Comparison of ENCODE assay signal across 10 mouse cellular contexts in the genomic region with DNA sequence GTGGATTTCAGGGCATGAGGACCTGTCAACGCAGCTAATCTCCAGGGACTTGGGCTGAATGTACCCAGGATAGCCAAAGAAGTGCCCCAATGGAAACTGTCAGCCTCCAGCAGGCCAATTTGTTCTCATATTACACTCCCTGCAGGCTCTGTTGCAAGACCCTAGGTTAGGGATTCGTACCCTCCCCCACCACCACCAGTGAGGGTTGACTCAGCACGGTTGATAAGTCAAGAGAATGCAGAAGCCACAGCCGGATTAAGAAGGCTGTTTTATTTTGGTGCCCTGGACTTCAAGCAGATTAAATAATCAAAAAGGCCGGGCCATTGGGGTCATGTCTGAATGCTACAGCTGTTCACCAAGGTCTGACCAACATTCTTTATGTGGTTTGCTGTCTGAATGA. TPM values are rescaled to one million over a fixed set of nuclear protein-coding genes. Genes with fewer than 3 reads are reported as not detected.
A peak's percentile ranks its signal among the peaks of the same experiment; 100 is the strongest.
DNase-seq lines count a peak whose midpoint lies in the region; ATAC-seq lines count a peak whose summit lies in the region.
"Had no signal": no experiment of that assay in that cellular context is flagged by ENCODE, and none has a peak within 500 bp of the region (broad histone marks: within the 10 kb centered on the region; RNA-seq: fewer than 3 reads in every experiment).

A gene (plus strand): TSS at position 326 of the 400 bp plus-strand sequence.

- H3K4me1 ChIP-seq in neural tube, embryonic 15.5 days = 0 out of 2 replicates have a peak, but pooled peaks cover 5% of the 10 kb centered on the region

- H3K4me3 ChIP-seq in neural tube, embryonic 15.5 days (replicated peaks) = no peak within 1 kb of the TSS

- intact Hi-C loops in heart, postnatal 14 days (cut with DNase I) = no loop called here

- ATAC-seq in neural tube, embryonic 15.5 days (ENCODE audit: low FRiP score) = no peak
- no peak for ATAC-seq in erythroid progenitor cell, adult 5-6 weeks (replicated peaks; ENCODE audit: low FRiP score, poor library complexity, severe bottlenecking)

- H3K9me3 ChIP-seq in neural tube, embryonic 15.5 days (replicated peaks) = no peaks in the 10 kb centered on the region

- DNase-seq in neural tube, embryonic 10.5 days (ENCODE audit: extremely low spot score, low spot score) = peak; percentile 42
- peak; percentile 67 for DNase-seq in fibroblast of lung, adult 2 months (ENCODE audit: low read depth)
- peak; percentile 41 to 71 for DNase-seq in heart, postnatal 14 days
- DNase-seq in retina, postnatal 1 day = peak; percentile 41
- no peak for DNase-seq in natural killer cell, adult 2 months (ENCODE audit: low spot score in 2 of 2)
- no peak for DNase-seq in layer of hippocampus, postnatal 14 days (ENCODE audit: low spot score in 2 of 2)
- DNase-seq: thymus, adult 2 months had no signal

- H3K4me2 ChIP-seq in neural tube, embryonic 15.5 days = no peak within 1 kb of the TSS

- no peak within 1 kb of the TSS for H3K27ac ChIP-seq in neural tube, embryonic 15.5 days (replicated peaks)

- 25% methylated on average over 5 of the region's 5 CpGs for WGBS in neural tube, embryonic 15.5 days

- H3K9ac ChIP-seq in neural tube, embryonic 15.5 days (replicated peaks) = no peak within 1 kb of the TSS

- no peaks in the 10 kb centered on the region for H3K27me3 ChIP-seq in neural tube, embryonic 15.5 days (replicated peaks)

- H3K36me3 ChIP-seq in neural tube, embryonic 15.5 days = no peaks in the 10 kb centered on the region

RNA-seq across cellular contexts. Expression of the gene that starts here (rescaled TPM):
- 0.14 and 0.37 TPM in 2 replicates for polyA plus RNA-seq in neural tube, embryonic 15.5 days (2015; fragmentation: Nextera tagmentation; extraction: Ambion mirVana)
- 100 to 1,000 TPM; 149 to 157 TPM for total RNA-seq in heart, postnatal 14 days (2021)
- not detected in 2 replicates for total RNA-seq in erythroid progenitor cell, adult 5-6 weeks (2015; ENCODE audit: low replicate concordance)
- not detected in 2 replicates for total RNA-seq in erythroid progenitor cell, adult 5-6 weeks (2017; ENCODE audit: low replicate concordance)
- total RNA-seq in layer of hippocampus, postnatal 14 days (2021) = not detected
- total RNA-seq: hematopoietic stem cell, adult 5-6 weeks had no signal

Comparison
In these comparisons a context has a peak if more than half of its experiments do, and no peak if none do; other contexts are left out.
1. RNA of the gene that starts here (total RNA-seq): 149 to 157 TPM in heart, postnatal 14 days; not detected in layer of hippocampus, postnatal 14 days and not detected in erythroid progenitor cell, adult 5-6 weeks; every median in the first group is over 100 times any median in the second.
2. DNase-seq: peak in neural tube, embryonic 10.5 days (single experiment), fibroblast of lung, adult 2 months (single experiment), heart, postnatal 14 days (2 of 2) and retina, postnatal 1 day (single experiment); none in natural killer cell, adult 2 months (0 of 2) and layer of hippocampus, postnatal 14 days (0 of 2).